Mouse (Mus musculus) heart, embryonic 15.5 days (tissue): Measurements from ENCODE around the gene Pard3b. TPM values are rescaled to one million over a fixed set of nuclear protein-coding genes. Genes with fewer than 3 reads are reported as not detected.

Experiments
- ATAC-seq: fragments of 200-750 bp; cut with Nextera tagmentation; replicated peaks from 2 replicates; pipeline ENCODE4 v1.8.0; 2017; ENCODE audit warnings: low read depth, moderate TSS enrichment; ENCODE audit not compliant: insufficient number of reproducible peaks, insufficient read depth, low FRiP score
- H3K27ac ChIP-seq: fragments of 300-500 bp; sonication (generic); 2 replicates; pipeline ENCODE4 v1.5.1; 2015; ENCODE audit warnings: mild to moderate bottlenecking, inconsistent platforms
- H3K27me3 ChIP-seq: fragments of 300-500 bp; sonication (generic); 2 replicates; pipeline ENCODE4 v1.6.1; 2015; ENCODE audit warnings: inconsistent platforms
- H3K36me3 ChIP-seq: fragments of 300-500 bp; sonication (generic); 2 replicates; pipeline ENCODE4 v1.6.1; 2015; ENCODE audit warnings: mild to moderate bottlenecking, inconsistent platforms
- H3K4me1 ChIP-seq: fragments of 300-500 bp; sonication (generic); replicated peaks from 2 replicates; pipeline ENCODE4 v1.6.1; 2015; ENCODE audit warnings: inconsistent platforms
- H3K4me2 ChIP-seq: fragments of 300-500 bp; sonication (generic); 2 replicates; pipeline ENCODE4 v1.6.1; 2015; ENCODE audit warnings: inconsistent platforms, mild to moderate bottlenecking, moderate library complexity
- H3K4me3 ChIP-seq: fragments of 300-500 bp; sonication (generic); 2 replicates; pipeline ENCODE4 v1.5.1; 2015; ENCODE audit warnings: mild to moderate bottlenecking, inconsistent platforms
- H3K9ac ChIP-seq: fragments of 300-500 bp; sonication (generic); 2 replicates; pipeline ENCODE4 v1.6.1; 2015; ENCODE audit warnings: mild to moderate bottlenecking, inconsistent platforms
- H3K9me3 ChIP-seq: fragments of 300-500 bp; sonication (generic); replicated peaks from 2 replicates; pipeline ENCODE4 v1.6.1; 2016; ENCODE audit warnings: inconsistent platforms
- WGBS: fragments of 180-500 bp; shearing (Covaris S2); methylation state at CpG from one replicate; pipeline ENCODE4 v1.1.7; 2015; ENCODE audit warnings: mixed read lengths; 5-methylcytosine and 5-hydroxymethylcytosine counted together
- polyA plus RNA-seq: library from polyadenylated mRNA; unstranded; fragments of >200 nt; fragmentation: Nextera tagmentation; extraction: Ambion mirVana; gene quantifications from 2 replicates; pipeline ENCODE4 v1.2.1, GENCODE M21; 2015

Pard3b gene
- polyA plus RNA-seq, 1 experiment from 2014 or later = 14.2 TPM

DNA sequence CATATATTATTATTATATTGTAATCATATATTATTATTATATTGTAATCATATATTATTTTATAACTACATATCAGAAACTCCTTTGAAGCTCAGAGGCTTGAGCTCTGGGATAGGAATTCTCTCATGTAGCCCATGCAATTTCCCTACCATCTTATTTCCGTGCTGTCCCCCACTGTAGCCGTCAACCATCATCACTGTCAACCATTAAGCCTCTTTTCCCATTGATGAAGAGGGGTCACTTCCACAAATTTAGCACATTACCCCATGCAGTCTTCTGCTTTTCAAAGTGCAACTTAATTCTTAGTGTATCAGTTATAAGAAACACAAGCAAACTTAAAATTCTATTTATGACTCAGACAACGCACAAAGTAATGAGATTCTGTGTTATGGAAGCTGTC, 873.1 kb downstream of the Pard3b start:
- WGBS = 87% methylated on average over 3 of the region's 3 CpGs
- no peaks in the 10 kb centered on the region for H3K9me3 ChIP-seq

GRCm38 (mm10) chr1:62518621-62519213, 880.1 kb downstream of the Pard3b start:
- Histone ChIP-seq H3K4me1 (peaks cover 17% of the 10 kb centered on the region), H3K36me3 (no peaks in the 10 kb centered on the region), H3K9me3 (no peaks in the 10 kb centered on the region), H3K27ac (no peak overlapping the region), H3K27me3 (no peaks in the 10 kb centered on the region), H3K9ac (no peak overlapping the region), H3K4me3 (no peak overlapping the region), H3K4me2 (no peak overlapping the region)
- no peak for ATAC-seq
- WGBS = 86% methylated on average over 2 of the region's 2 CpGs

More for the DNA sequence above, 873.1 kb downstream of the Pard3b start:
- Histone ChIP-seq H3K4me2 (no peak overlapping the region), H3K4me3 (no peak overlapping the region), H3K27ac (no peak overlapping the region), H3K9ac (no peak overlapping the region), H3K27me3 (no peaks in the 10 kb centered on the region), H3K4me1 (peaks cover 8% of the 10 kb centered on the region), H3K36me3 (no peaks in the 10 kb centered on the region)
- no peak for ATAC-seq

- no peaks in the 10 kb centered on the region for H3K9me3 ChIP-seq
These were observed 882.7 kb downstream of the Pard3b start for GRCm38 (mm10) chr1:62521368-62521767.

GRCm38 (mm10) chr1:62522761-62523160, 884.1 kb downstream of the Pard3b start:
- Histone ChIP-seq H3K27me3 (no peaks in the 10 kb centered on the region), H3K9me3 (no peaks in the 10 kb centered on the region), H3K9ac (no peak overlapping the region), H3K4me3 (no peak overlapping the region), H3K27ac (no peak overlapping the region), H3K36me3 (no peaks in the 10 kb centered on the region), H3K4me1 (0 out of 2 replicates have a peak, but pooled peaks cover 4% of the 10 kb centered on the region), H3K4me2 (no peak overlapping the region)
- no peak for ATAC-seq
- 64% methylated on average over 2 of the region's 2 CpGs for WGBS

More at GRCm38 (mm10) chr1:62521368-62521767, 882.7 kb downstream of the Pard3b start:
- H3K4me2 ChIP-seq = no peak overlapping the region
- no peak overlapping the region for H3K27ac ChIP-seq
- 71% methylated on average over 7 of the region's 7 CpGs for WGBS
- no peaks in the 10 kb centered on the region for H3K27me3 ChIP-seq
- H3K4me1 ChIP-seq = peaks cover 13% of the 10 kb centered on the region
- H3K4me3 ChIP-seq = no peak overlapping the region
- H3K9ac ChIP-seq = no peak overlapping the region
- no peak for ATAC-seq
- H3K36me3 ChIP-seq = no peaks in the 10 kb centered on the region

DNA sequence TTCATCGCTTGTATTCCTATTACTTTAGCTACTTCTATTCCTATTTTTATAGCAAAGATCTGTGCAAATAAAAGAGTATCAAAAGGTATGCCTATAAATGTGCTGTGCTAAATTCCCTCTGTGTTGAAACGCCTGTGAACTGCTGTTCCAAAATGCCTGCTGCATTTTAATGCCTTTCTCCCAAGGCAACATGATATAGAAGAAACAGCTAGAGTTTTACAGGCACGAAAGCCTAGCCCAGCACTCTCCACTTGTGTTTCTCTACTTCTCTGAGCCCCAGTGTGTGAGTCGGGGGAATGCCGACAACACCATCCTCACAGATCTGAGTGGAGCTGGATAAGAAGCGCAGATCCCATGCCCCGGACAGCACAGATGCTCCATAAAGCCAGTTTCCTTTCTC, 889.2 kb downstream of the Pard3b start:
- Histone ChIP-seq H3K27ac (no peak overlapping the region), H3K4me2 (no peak overlapping the region), H3K9me3 (no peaks in the 10 kb centered on the region), H3K4me1 (no peaks in the 10 kb centered on the region), H3K4me3 (no peak overlapping the region), H3K27me3 (no peaks in the 10 kb centered on the region), H3K36me3 (no peaks in the 10 kb centered on the region), H3K9ac (no peak overlapping the region)
- WGBS = 53% methylated on average over 7 of the region's 7 CpGs
- no peak for ATAC-seq

DNA sequence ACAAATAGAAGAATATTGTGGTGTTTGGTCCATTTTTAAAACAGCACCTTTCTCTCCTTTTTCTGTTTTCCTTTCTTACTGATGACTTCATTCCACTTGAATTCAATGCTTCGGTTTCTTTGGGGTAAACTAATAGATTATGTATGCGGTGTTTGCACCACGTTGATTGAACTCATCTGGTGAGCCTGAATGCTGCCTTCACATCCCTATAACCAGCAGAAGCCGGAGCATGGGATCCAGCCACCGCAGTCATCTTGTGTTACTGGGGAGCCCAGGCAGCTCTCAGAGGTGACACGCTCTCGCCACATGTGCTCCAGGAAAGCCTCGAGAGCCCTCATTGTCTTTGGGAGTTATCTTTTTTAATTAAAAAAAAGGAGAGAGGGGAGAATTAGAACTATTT, 891.3 kb downstream of the Pard3b start:
- Histone ChIP-seq H3K4me3 (no peak overlapping the region), H3K4me2 (no peak overlapping the region), H3K27ac (no peak overlapping the region), H3K9me3 (no peaks in the 10 kb centered on the region), H3K9ac (no peak overlapping the region), H3K36me3 (no peaks in the 10 kb centered on the region), H3K27me3 (no peaks in the 10 kb centered on the region), H3K4me1 (no peaks in the 10 kb centered on the region)
- no peak for ATAC-seq
- WGBS = 84% methylated on average over 8 of the region's 8 CpGs

DNA sequence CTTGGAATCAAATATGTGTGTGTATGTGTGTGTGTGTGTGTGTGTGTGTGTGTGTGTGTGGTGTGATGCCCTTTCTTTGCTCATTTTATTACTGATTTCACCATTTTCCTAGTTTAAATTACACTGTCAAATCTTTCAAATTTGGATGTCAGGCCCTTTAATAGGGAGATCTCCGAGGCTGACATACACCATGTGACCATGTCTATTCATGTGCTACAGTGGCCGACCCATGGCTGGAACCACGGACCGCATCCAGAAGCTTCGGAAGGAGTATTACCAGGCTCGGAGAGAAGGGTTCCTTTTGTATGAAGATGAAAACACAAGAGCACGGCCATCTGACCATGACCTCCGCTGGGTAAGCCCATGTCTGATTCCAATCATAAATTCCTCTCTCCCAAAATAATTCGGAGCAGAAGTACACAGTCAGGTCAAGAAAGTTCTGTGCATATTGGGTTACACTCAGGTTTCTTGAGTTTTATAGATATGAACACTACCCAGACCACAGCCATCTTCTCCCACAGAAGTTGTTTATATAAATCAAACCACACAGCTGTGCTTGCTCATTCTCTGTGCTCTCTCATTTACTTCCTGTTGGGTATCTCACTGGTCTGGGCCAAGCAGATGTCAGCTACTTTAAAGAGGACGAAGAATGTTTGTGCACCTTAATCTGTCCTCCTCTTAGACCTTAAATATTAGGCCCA, 894.0 kb downstream of the Pard3b start:
- no peak overlapping the region for H3K27ac ChIP-seq
- no peaks in the 10 kb centered on the region for H3K36me3 ChIP-seq
- ATAC-seq = no peak
- H3K4me1 ChIP-seq = no peaks in the 10 kb centered on the region
- H3K27me3 ChIP-seq = no peaks in the 10 kb centered on the region
- WGBS = 77% methylated on average over 10 of the region's 10 CpGs
- H3K9ac ChIP-seq = no peak overlapping the region
- H3K4me3 ChIP-seq = no peak overlapping the region
- no peak overlapping the region for H3K4me2 ChIP-seq
- H3K9me3 ChIP-seq = no peaks in the 10 kb centered on the region

DNA sequence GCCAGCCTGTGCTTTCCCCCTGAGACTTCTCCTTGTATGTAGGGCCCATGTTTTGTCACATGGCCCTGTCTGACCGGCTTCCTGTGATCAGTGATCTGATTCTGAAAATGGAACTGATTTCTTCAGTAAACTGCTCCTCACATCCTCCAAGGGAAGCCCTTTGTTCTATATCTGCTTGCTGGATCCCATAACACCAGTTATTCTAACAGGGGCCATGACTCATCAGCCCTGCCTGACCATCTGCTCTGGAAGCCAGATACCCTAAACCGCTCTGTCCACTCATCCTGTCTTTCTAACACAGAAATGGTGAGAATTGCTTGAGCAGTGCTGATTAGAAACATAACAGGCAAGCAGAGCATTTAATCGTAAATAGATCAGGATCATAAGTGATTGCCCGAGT, 910.3 kb downstream of the Pard3b start:
- Histone ChIP-seq H3K27ac (no peak overlapping the region), H3K4me1 (0 out of 2 replicates have a peak, but pooled peaks cover 6% of the 10 kb centered on the region), H3K9ac (no peak overlapping the region), H3K36me3 (no peaks in the 10 kb centered on the region), H3K4me2 (no peak overlapping the region), H3K9me3 (no peaks in the 10 kb centered on the region), H3K4me3 (no peak overlapping the region), H3K27me3 (no peaks in the 10 kb centered on the region)
- 72% methylated on average over 4 of the region's 4 CpGs for WGBS
- ATAC-seq = no peak

GRCm38 (mm10) chr1:62550546-62550945, 911.9 kb downstream of the Pard3b start:
- ATAC-seq = no peak
- Histone ChIP-seq H3K9me3 (no peaks in the 10 kb centered on the region), H3K36me3 (no peaks in the 10 kb centered on the region), H3K27ac (no peak overlapping the region), H3K27me3 (no peaks in the 10 kb centered on the region), H3K9ac (no peak overlapping the region), H3K4me1 (0 out of 2 replicates have a peak, but pooled peaks cover 6% of the 10 kb centered on the region), H3K4me2 (no peak overlapping the region), H3K4me3 (no peak overlapping the region)
- 51% methylated on average over 2 of the region's 2 CpGs for WGBS

DNA sequence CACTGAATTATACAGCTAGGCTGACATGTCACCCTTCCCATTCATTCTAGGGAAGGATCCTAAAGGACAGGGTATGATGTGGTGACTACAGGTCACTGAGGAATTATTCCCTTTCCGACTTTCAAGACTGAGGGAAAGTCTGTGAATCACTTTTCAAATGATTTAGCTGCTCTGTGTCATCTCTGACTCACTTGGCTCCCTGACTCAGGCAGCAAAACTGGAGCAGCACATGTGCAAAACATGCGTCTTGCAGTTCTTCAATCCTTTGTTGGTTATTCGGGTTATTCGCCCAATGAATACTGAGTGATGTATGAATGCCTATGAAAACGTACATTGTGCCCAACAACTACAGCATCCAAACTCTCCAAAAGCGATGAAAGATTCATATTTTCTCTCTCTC, 912.9 kb downstream of the Pard3b start:
- H3K27me3 ChIP-seq = no peaks in the 10 kb centered on the region
- H3K9me3 ChIP-seq = no peaks in the 10 kb centered on the region
- H3K9ac ChIP-seq = no peak overlapping the region
- ATAC-seq = no peak
- WGBS = 79% methylated on average over 6 of the region's 6 CpGs
- no peak overlapping the region for H3K4me2 ChIP-seq
- H3K36me3 ChIP-seq = no peaks in the 10 kb centered on the region
- no peak overlapping the region for H3K27ac ChIP-seq
- H3K4me1 ChIP-seq = 0 out of 2 replicates have a peak, but pooled peaks cover 6% of the 10 kb centered on the region
- no peak overlapping the region for H3K4me3 ChIP-seq

GRCm38 (mm10) chr1:62555838-62556237, 917.2 kb downstream of the Pard3b start:
- no peak overlapping the region for H3K27ac ChIP-seq
- 44% methylated on average over 1 of the region's 1 CpGs for WGBS
- no peaks in the 10 kb centered on the region for H3K9me3 ChIP-seq
- H3K9ac ChIP-seq = no peak overlapping the region
- ATAC-seq = no peak
- no peaks in the 10 kb centered on the region for H3K4me1 ChIP-seq
- H3K36me3 ChIP-seq = no peaks in the 10 kb centered on the region
- no peak overlapping the region for H3K4me2 ChIP-seq
- no peaks in the 10 kb centered on the region for H3K27me3 ChIP-seq
- H3K4me3 ChIP-seq = no peak overlapping the region

DNA sequence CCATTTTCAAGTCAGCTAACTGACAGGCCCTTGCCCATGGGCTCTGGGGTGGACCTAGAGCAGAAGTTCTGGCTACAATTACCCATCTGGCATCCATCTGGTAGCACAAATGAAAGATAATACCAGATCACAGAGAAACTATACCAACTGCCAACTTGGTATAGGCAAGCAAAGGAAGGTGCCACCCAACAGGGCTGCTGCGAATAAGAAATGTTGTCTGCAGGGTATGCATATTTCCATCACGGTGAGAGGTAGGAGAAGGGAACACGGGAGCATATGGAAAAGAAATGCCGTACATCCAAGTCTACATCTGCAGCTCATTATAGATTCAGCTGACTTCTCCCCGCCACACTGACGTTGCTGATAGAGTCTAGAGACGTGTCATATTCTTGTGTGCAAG, 924.4 kb downstream of the Pard3b start:
- Histone ChIP-seq H3K27me3 (no peaks in the 10 kb centered on the region), H3K9me3 (no peaks in the 10 kb centered on the region), H3K4me3 (no peak overlapping the region), H3K4me2 (no peak overlapping the region), H3K36me3 (no peaks in the 10 kb centered on the region), H3K27ac (no peak overlapping the region), H3K9ac (no peak overlapping the region), H3K4me1 (no peaks in the 10 kb centered on the region)
- WGBS = 83% methylated on average over 7 of the region's 7 CpGs
- no peak for ATAC-seq
